Mouse (Mus musculus) monocyte, adult 5-6 weeks (primary cell): ENCODE measurements around the gene Macrod2. TPM values are rescaled to one million over a fixed set of nuclear protein-coding genes. Genes with fewer than 3 reads are reported as not detected.

Experiments
- ATAC-seq: fragments of 153-309, 156-312 bp; replicated peaks from 2 replicates; pipeline ENCODE4 v1.8.0; 2017; ENCODE audit warnings: mild to moderate bottlenecking; ENCODE audit not compliant: low TSS enrichment, insufficient number of reproducible peaks, severe bottlenecking, poor library complexity, low FRiP score
- total RNA-seq: library from RNA; stranded (forward); fragments of 200-1000, 200-491, 200-594 nt; gene quantifications from 3 replicates; pipeline ENCODE4 v1.2.3, GENCODE M21; 2017

The Macrod2 gene
- total RNA-seq, 1 experiment from 2014 or later, result 7.0 TPM

DNA sequence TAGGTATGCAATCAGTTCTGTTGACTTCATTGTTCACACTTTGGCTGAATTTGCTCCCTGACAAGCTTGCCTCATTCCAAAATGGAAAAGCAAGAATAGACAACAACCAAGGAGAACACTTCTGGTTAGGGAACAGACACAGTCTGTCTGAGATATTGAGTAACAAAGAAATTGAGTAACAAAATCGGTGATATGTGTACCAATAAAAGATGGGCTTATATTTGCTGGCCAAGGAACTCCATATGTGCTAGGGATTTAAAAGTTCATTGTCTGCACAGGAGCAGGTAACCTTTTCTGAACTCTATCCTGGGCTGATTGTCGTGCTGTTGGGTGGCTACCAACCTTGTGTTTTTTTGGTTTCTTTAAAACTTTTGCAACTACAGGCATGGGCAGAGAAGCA lies 817.2 kb downstream of the Macrod2 start:
- no peak for ATAC-seq

DNA sequence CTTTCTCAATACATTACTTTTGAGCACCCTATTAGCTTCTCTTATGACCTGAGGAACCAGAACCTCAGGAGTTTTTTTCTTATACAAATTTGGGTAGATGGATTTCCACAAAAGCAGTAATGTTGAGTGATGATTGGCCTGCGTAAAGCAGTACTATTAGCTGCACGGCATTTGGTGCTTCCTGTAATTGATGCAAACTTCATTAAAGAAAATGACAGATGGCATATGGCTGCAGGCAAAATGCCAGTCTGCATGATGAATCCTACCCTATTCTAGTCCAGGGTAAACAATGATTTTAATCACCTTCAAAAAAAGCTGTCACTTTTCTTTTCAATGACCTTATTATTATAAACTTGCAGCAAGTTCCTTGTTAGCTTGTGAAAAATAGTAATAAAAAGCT lies 822.4 kb downstream of the Macrod2 start:
- no peak for ATAC-seq

DNA sequence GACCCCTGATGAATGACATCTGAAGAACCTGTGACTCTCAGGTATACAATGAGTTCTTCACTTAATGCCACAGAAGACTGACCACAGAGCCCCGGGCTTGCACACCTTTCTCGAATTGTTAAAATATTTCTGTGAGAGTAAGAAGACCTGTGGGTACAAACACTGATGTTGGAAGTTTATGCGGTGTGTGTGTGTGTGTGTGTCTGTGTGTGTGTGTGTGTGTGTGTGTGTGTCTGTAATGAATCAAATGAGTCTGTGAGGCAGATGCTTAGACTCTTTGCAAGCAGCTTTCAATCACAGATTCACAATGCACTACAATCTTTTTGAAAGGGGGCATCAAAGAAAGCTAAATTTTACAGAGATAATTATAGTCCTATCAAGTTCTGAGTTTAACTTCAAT lies 822.8 kb downstream of the Macrod2 start:
- ATAC-seq, result no peak

DNA sequence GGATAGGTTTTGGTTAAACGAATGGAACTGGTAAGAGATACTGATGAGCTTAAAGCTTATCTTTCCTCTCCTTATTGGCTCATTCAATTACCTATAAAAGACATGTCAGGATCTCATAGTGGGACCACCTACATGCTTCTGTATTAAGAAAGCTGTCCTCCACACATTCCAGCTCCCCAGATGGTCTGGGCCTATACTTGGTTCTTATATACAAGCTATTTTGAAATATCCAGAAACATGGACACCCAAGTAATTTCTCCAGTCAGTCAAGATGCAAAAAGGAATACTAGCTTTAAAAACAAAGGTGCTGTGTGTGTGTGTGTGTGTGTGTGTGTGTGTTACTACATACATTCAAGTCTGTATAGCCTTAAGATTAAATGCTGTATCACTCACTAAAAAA lies 833.7 kb downstream of the Macrod2 start:
- ATAC-seq, result no peak

DNA sequence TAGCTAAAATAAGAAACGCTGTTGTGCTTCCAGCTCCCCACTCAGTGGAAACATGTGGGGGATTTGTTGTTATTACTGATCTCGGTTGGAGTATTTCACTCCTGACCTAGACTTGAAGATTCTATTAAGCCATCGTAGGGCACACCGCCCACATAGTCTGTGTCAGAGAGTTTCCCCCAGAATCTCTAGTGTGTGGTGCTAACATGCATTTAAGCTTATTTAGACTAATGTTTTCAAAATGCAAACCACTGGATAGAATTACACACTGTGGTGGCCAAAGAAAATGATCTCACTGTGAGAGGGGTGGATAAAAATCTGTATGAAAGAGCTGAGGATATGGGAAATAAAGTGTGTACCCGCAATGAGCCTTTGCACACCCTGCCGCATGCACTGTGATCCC lies 834.7 kb downstream of the Macrod2 start:
- no peak for ATAC-seq

DNA sequence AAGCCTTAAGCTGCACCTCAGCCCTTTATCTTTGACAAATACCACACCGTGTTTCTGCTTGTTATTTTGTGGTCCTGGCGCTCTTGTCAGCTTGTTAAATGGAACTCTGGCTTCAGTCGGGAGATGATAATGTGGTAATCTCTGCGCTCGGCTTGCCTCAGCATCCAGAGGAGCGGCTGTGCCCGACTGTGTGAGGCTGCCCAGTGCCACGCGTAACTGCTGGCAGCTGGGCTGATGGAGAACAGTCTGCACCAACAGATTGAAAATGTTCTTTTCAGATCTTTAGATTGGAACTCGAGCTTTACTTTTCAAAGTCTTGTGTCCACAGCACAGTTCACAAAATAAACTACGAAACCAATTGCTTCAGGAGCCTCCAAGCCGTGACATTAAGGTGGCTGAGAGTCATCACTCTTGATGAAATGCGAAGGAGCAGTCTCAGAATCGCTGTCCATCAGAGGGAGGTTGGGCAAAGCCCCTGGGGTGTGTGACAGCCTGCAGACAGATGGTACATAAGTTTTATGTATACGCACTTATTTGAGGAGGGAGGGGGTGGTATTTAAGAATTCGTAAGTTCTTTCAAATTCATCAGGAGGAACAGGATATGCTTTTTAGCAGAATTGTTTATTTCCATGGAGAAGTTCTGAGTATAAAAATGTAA lies 836.0 kb downstream of the Macrod2 start:
- no peak for ATAC-seq

DNA sequence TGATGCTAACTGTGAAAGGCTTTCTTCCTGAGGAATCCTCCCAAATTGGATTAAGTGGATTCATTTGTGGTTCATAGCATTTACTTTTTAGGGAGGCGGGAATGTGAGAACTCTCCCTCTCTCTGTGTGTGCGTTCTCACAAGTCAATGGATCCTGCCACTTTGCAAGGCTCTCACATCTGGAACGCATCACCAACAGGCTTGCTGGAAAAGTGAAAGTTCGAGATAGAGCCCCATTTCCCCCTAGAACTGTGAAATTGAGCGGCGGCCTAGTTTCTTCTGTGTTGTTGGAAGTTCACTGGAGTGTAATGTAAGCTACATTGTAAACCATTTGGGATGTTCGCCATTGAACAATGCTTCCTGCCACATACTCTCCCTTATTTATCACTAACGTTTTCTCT lies 839.2 kb downstream of the Macrod2 start:
- no peak for ATAC-seq

DNA sequence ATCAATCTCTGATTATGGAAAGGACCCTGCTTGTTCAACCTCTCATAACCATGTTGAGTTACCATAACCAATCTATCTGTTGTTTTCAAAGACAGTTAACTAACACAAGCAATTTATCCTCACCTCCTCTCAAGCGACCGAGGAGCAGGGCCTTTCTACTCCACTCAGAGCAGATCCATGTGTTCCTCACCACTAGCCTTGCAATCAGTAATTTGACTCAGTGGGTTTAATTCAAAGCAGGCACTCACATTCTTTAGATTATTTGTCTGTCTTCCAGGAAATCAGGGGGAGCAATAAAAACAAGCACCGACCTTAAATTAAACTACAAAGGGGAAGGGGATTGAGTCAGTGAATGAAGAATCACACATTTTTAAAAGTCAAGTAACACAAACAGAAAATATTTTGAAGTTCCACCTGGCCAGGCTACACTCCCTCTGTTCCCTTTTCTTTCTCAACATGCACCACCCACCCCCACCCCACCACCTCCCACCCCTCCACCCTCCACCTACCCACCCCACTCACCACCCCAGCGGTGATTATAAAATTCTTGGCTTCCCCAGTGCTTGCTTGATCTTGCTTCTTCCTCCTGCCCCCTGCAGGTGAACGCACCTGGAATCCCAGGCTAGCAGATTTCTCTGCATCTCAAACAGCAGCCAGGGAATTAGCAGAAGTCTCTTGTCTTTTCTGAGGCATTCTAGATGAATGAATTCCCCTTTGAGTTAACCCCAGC lies 839.8 kb downstream of the Macrod2 start:
- ATAC-seq, result no peak

DNA sequence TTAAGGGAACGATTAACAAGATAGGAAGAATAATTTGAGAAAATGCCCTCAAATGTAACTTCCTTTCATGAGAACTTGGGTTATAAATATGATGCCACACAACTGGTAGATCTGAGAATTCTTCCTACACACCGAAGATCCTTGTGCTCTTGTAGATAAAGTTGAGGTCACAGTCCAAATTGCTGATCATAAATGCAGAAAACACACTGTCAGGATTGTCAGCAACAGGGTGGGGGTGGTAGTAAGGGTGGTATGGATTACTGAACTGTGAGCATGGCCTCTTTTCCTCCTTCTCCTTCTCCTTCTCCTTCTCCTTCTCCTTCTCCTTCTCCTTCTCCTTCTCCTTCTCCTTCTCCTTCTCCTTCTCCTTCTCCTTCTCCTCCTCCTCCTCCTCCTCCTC lies 852.6 kb downstream of the Macrod2 start:
- no peak for ATAC-seq

DNA sequence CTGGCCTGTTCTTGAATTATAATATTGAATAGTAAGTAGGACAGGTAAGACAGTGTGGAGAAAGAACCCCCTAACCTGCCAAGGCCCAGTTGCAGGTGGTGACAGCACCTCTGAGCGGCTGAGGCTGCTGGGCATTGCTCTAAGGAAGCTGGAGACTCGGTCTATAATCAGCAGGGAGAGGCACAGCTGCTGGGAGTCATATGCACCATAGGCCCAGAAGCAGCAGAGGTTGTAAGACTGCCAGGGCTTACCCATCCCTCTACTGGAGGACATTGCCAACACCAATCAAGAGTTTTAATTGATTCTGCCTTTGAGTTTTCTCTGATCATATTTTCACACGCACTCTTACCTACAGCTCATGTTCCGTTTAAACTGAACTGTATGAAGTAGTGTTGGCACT lies 869.5 kb downstream of the Macrod2 start:
- no peak for ATAC-seq

DNA sequence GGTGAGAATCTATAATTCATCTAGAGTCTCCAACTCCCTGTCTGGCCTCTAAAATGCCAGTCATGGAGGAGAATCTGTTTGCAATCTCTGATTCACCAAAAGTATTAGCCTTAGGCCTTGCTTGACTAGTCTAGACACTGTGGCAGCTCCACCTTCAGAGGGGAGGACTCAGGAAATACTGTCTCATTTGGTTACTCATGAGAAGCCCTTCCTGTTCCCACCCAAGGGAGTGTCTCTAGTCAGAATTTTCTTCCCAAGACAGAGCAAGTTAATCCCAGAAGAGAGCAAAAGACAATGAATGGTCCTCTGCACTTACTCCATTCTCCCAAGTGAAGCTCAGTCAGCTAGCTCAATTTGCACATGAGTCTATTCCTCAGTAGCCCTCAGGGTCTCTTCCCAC lies 871.5 kb downstream of the Macrod2 start:
- no peak for ATAC-seq

DNA sequence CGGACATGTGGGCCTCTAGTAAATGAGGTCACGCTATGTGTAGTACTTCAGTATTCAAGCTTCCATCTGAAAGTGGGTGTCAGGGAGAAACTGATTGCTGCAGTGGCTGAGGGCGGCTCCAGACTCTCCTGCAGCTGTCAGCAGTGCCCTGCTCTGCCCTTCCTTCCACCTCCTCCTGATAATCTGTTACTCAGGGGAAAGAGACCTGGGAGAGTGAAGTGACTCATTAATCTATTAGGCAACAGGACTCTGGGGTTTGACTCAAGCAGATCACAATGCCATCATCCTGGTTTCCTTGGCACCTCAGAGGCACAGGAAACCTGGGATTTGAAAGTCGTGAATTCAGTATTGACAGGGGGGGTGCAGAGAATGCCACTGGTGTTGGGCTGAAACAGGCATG lies 876.4 kb downstream of the Macrod2 start:
- no peak for ATAC-seq

DNA sequence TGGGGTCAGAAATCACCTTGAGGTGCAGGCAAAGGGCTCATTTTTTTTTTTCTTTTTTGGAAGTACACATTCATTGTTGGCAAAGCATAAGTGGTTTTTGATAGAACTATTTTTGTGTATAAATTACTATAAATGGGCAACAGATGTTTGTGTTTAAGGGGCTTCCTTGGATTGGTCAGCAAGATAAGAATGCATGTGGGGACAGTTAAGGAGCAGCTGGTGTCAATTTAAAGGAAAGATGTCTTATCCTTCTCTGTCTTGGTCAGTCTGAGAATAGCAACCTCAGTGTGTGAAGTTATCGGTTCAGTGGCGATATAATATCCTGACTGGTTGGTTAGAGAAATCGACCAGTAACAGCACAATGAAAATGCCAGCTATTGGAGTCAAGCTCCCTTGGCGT lies 877.9 kb downstream of the Macrod2 start:
- ATAC-seq, result no peak

DNA sequence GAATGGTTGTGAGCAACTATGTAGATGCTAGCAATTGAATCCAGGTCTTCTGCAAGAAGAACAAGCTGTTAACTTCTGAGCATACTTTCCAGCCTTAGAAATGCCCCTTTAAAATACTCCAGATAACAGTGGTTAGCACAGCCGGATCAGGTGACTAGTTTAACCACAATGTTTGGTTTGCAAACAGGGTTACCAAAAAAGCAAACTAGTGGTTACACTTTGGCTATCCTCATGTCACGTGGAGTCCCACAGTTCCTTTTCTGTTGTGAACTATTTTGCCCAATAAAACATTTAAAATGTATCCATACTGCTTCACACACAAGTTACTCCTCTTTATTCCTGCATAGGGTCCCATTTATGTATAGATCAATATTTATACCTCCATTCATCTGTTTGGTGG lies 879.2 kb downstream of the Macrod2 start:
- no peak for ATAC-seq

DNA sequence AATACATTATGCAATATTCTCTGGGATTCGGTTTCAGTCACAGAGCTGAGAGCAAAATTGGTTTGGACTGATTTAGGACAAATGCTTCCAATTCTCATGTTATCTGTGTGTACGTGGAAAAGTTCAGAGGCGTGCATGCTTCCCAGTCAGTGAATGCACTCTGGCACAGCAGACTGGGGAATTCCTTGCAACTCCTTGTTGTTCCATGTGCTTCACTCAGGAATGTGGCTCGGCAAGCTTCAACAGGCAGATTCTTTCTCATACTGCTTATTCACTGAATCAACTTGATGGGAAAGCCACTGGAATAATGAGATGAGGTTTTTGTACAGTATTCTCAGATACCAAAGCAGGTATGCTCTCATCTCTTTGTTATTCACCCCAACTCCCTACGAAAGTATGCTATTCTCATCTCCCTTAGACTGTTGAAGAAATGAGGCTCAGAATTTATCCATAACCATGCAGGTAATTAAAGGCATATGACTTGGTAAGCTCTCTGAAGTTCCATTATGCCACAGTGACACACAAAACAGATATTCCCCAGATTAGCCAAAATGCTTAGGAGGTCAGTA lies 884.1 kb downstream of the Macrod2 start:
- no peak for ATAC-seq

DNA sequence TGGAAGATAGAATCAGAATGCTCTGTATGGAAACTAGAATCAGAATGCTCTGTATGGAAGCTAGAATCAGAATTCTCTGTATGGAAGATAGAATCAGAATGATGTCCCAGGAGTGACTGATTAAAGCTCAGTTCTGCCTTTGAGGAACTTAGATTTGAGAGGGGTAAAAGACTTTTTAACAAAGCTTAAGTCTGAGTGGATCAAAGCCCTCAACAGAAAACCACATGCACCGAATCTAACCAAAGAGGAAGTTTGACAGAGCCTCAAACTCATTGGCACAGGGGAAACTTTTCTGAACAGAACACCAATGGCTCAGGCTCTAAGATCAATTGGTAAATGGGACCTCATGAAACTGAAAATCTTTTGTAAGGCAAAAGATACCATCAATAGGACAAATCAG lies 885.7 kb downstream of the Macrod2 start:
- no peak for ATAC-seq

DNA sequence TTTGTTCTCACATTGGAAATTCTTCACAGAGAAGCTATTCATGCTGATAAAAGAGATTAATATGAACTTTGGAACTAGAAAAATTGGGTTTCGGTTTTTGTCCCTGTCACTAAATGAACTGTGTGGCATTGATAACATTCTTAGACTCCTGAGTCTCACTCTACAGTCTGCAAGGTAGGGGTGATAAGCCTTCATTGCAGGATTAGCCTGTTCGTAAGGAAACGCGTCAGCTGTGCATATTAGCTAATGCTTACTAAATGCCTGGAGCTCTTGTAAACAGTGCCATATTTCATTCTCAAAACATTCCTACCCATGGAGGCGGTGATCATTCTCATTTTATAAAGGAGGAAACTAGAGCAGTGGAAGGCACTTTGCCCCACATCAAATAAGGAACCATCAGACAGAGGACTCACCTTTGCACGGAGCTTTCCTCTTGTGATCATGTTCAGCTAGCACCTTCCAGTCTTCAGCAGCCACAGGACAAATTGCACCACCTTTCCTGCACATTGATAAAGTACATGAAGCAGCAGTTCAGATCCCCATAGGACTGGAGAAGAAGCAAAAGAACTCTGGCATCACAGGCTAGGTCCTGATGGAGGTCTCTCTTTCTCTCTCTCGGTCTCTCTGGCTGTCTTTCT lies 891.1 kb downstream of the Macrod2 start:
- ATAC-seq, result no peak

DNA sequence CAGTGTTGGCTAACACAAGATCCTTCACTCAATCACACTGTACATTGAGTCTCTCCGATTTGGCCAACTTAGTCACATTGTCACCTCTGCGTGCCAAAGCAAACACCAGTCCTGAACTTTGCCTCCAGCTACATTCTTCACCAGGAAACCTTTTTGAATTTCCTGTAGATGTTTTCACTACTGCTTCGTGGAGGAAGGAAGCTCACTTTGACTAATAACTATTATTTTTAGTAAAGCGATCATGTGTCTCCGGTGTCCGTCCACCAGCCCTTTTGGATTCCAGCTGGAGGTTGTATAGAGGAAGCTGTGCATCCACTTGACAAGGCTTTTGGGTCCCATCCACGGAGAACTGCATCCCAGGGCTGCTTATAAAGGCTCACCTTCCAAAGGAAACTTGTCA lies 893.4 kb downstream of the Macrod2 start:
- no peak for ATAC-seq

DNA sequence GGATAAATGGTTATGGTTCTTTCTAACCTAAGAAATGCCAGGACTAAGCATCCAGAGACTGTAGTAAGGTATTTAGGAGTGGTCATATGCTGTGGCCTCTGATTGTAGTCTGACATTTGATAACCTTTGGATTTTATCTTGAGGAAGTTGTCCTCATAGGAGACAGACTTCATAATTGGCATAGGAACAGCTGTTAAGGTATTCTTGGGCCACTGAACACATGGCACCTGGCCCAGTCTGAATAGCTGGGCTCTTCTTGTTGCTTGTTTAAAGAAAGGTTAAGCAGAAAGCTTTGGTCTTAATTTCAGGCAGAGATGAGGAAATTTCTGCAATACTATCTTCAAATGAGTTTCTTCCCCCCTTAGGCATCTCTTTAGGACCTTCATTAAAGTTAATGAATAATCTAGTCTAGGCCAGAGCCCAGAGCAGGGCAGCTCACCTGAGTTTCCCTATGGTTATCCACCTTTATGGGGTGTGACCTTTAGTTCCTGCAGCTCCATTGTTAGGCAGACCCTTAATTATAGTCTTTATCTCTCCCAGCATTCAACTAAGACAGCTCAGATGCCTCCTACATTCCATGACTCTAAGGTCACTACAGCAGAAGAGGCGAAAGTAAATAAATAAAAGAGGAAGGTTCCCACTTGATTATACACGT lies 894.1 kb downstream of the Macrod2 start:
- no peak for ATAC-seq
